Mouse (Mus musculus) CH12.LX (cell line): ENCODE results near the gene Trir. TPM values are rescaled to one million over a fixed set of nuclear protein-coding genes. Genes with fewer than 3 reads are reported as not detected.

Experiments used
- DNase-seq: peaks from one replicate; pipeline ENCODE4 v3.0.0-alpha.2; 2013; ENCODE audit errors: extremely low read depth
- H3K27ac ChIP-seq: 2 replicates; pipeline ENCODE4 v1.5.1; 2012; ENCODE audit warnings: low read depth, mild to moderate bottlenecking, control low read depth, moderate library complexity; ENCODE audit not compliant: insufficient read depth
- H3K27me3 ChIP-seq: replicated peaks from 2 replicates; pipeline ENCODE3; 2012; ENCODE audit warnings: inconsistent platforms
- H3K36me3 ChIP-seq, 2 experiments: replicated peaks in 1 of 2; 2 replicates each; pipeline versions ENCODE3 to v1.6.1; 2012; ENCODE audit warnings: inconsistent platforms in 1 of 2, low read length in 1 of 2, mild to moderate bottlenecking in 1 of 2, mixed read lengths in 1 of 2, moderate library complexity in 1 of 2; ENCODE audit not compliant: control insufficient read depth in 1 of 2, insufficient read depth in 1 of 2
- H3K4me1 ChIP-seq, 2 experiments: 2 replicates each; pipeline ENCODE4 v1.6.1; 2012; ENCODE audit warnings: inconsistent platforms in 1 of 2, moderate library complexity in 1 of 2; ENCODE audit not compliant: insufficient read depth in 2 of 2, control insufficient read depth in 1 of 2
- H3K4me2 ChIP-seq: 2 replicates; pipeline ENCODE4 v1.6.1; 2012; ENCODE audit warnings: low read depth, mild to moderate bottlenecking, control low read depth; ENCODE audit not compliant: poor library complexity, insufficient read depth, severe bottlenecking
- H3K4me3 ChIP-seq, 3 experiments: fragments of 150-350 bp in 1 of 3; sonication (generic) in 1 of 3; replicated peaks in 1 of 3; 2 replicates each; pipeline versions ENCODE3 to v1.5.1; 2011 to 2012; ENCODE audit warnings: low read depth in 2 of 3, low read length in 2 of 3, mild to moderate bottlenecking in 2 of 3, moderate library complexity in 2 of 3, control low read depth in 1 of 3, improper control_type of control experiment in 1 of 3, inconsistent platforms in 1 of 3, mixed read lengths in 1 of 3; ENCODE audit not compliant: poor library complexity in 1 of 3
- H3K79me2 ChIP-seq: replicated peaks from 2 replicates; pipeline ENCODE4 v1.6.1; 2012; ENCODE audit warnings: mild to moderate bottlenecking, moderate library complexity; ENCODE audit not compliant: control insufficient read depth, poor library complexity, insufficient read depth, severe bottlenecking; ENCODE audit errors: extremely low read depth
- H3K9ac ChIP-seq: 2 replicates; pipeline ENCODE4 v1.6.1; 2012; ENCODE audit warnings: low read depth, mild to moderate bottlenecking, control low read depth, moderate library complexity; ENCODE audit not compliant: insufficient read depth
- H3K9me3 ChIP-seq: replicated peaks from 2 replicates; pipeline ENCODE3; 2012; ENCODE audit warnings: low read length, inconsistent platforms, mixed read lengths
- BHLHE40 ChIP-seq: IDR thresholded peaks from 2 replicates; pipeline ENCODE4 v1.6.1; 2011; ENCODE audit warnings: mild to moderate bottlenecking, low read depth, low read length, improper control_type of control experiment
- CHD1 ChIP-seq: IDR thresholded peaks from 2 replicates; pipeline ENCODE4 v1.6.1; 2012; ENCODE audit warnings: low read depth, low read length, improper control_type of control experiment, inconsistent platforms
- CHD2 ChIP-seq: IDR thresholded peaks from 2 replicates; pipeline ENCODE4 v1.6.1; 2011; ENCODE audit warnings: low read length, improper control_type of control experiment
- ETS1 ChIP-seq: conservative IDR thresholded peaks from 2 replicates; pipeline ENCODE4 v1.6.1; 2012; ENCODE audit warnings: low read depth, mild to moderate bottlenecking, inconsistent platforms, low read length, improper control_type of control experiment, moderate library complexity
- GABPA ChIP-seq: IDR thresholded peaks from 2 replicates; pipeline ENCODE4 v1.6.1; 2012; ENCODE audit warnings: low read depth, low read length, improper control_type of control experiment, inconsistent platforms; ENCODE audit not compliant: insufficient replicate concordance
- HCFC1 ChIP-seq: IDR thresholded peaks from 2 replicates; pipeline ENCODE4 v1.6.1; 2012; ENCODE audit warnings: low read depth, mild to moderate bottlenecking, inconsistent platforms, low read length, improper control_type of control experiment
- JUN ChIP-seq: IDR thresholded peaks from 2 replicates; pipeline ENCODE4 v1.6.1; 2011; ENCODE audit warnings: low read depth, mild to moderate bottlenecking, low read length, improper control_type of control experiment, moderate library complexity; ENCODE audit not compliant: insufficient read depth
- KAT2A ChIP-seq: IDR thresholded peaks from 2 replicates; pipeline ENCODE4 v1.6.1; 2012; ENCODE audit warnings: low read length, improper control_type of control experiment, inconsistent platforms; ENCODE audit not compliant: insufficient replicate concordance
- MEF2A ChIP-seq: IDR thresholded peaks from 2 replicates; pipeline ENCODE4 v1.6.1; 2014; ENCODE audit warnings: low read depth, mild to moderate bottlenecking, inconsistent platforms, low read length, improper control_type of control experiment, borderline replicate concordance
- MXI1 ChIP-seq: IDR thresholded peaks from 2 replicates; pipeline ENCODE4 v1.6.1; 2011; ENCODE audit warnings: mild to moderate bottlenecking, low read depth, low read length, improper control_type of control experiment
- NELFE ChIP-seq: IDR thresholded peaks from 2 replicates; pipeline ENCODE4 v1.6.1; 2011; ENCODE audit warnings: low read depth, low read length, improper control_type of control experiment
- POLR2A ChIP-seq: IDR thresholded peaks from 2 replicates; pipeline ENCODE4 v1.6.1; 2011; ENCODE audit warnings: low read depth, mild to moderate bottlenecking, improper control_type of control experiment, low read length
- RCOR1 ChIP-seq: conservative IDR thresholded peaks from 2 replicates; pipeline ENCODE4 v1.6.1; 2012; ENCODE audit warnings: low read depth, mild to moderate bottlenecking, inconsistent platforms, low read length, improper control_type of control experiment
- SIN3A ChIP-seq: IDR thresholded peaks from 2 replicates; pipeline ENCODE4 v1.6.1; 2012; ENCODE audit warnings: low read length, improper control_type of control experiment, inconsistent platforms
- TBP ChIP-seq: conservative IDR thresholded peaks from 2 replicates; pipeline ENCODE4 v1.6.1; 2011; ENCODE audit warnings: low read depth, low read length, improper control_type of control experiment
- TCF12 ChIP-seq: IDR thresholded peaks from 2 replicates; pipeline ENCODE4 v1.6.1; 2014; ENCODE audit warnings: low read depth, mild to moderate bottlenecking, inconsistent platforms, low read length, improper control_type of control experiment
- UBTF ChIP-seq: IDR thresholded peaks from 2 replicates; pipeline ENCODE4 v1.6.1; 2012; ENCODE audit warnings: low read depth, mild to moderate bottlenecking, inconsistent platforms, low read length, improper control_type of control experiment, moderate library complexity
- USF2 ChIP-seq: conservative IDR thresholded peaks from 2 replicates; pipeline ENCODE4 v1.6.1; 2011; ENCODE audit warnings: low read depth, low read length, improper control_type of control experiment
- ZKSCAN1 ChIP-seq: IDR thresholded peaks from 2 replicates; pipeline ENCODE4 v1.6.1; 2012; ENCODE audit warnings: low read depth, inconsistent platforms, low read length, improper control_type of control experiment, borderline replicate concordance
- ZMIZ1 ChIP-seq: IDR thresholded peaks from 2 replicates; pipeline ENCODE4 v1.6.1; 2012; ENCODE audit warnings: low read depth, mild to moderate bottlenecking, inconsistent platforms, low read length, improper control_type of control experiment
- ZNF384 ChIP-seq: IDR thresholded peaks from 2 replicates; pipeline ENCODE4 v1.6.1; 2012; ENCODE audit warnings: low read depth, low read length, improper control_type of control experiment, inconsistent platforms
- dilution Hi-C: fragments of 300-500 bp; cut with MboI; formaldehyde crosslinking; loops from 2 replicates; pipeline ENCODE4 v1.14.3; 2020; ENCODE audit warnings: low sequenced_read_pairs; ENCODE audit not compliant: extremely low pct_unique_long_range_greater_than_20kb, extremely low pct_ligation_motif_present
- in situ Hi-C: fragments of 300-500 bp; cut with MboI; formaldehyde crosslinking; loops from 3 replicates; pipeline ENCODE4 v1.14.3; 2019; ENCODE audit warnings: low sequenced_read_pairs, low pct_ligation_motif_present, low pct_unique_long_range_greater_than_20kb, mixed read lengths
- polyA plus RNA-seq: library from polyadenylated mRNA; unstranded; fragments of >175 nt; gene quantifications from 2 replicates; pipeline ENCODE4 v1.2.1, GENCODE M21; 2012; ENCODE audit warnings: low read depth; ENCODE audit not compliant: insufficient read length
- total RNA-seq, 2 experiments: library from RNA; depleted of rRNA; stranded (reverse); fragments of 300-350 nt in 1 of 2; fragments of >200 nt in 1 of 2; gene quantifications; 2 replicates each; pipeline ENCODE4 v1.2.3; 2012 to 2014

Gene Trir
- total and polyA plus RNA-seq, 3 experiments = 151 to 209 (median 185) TPM

GRCm38 (mm10) chr8:85074167-85074566 is 47.5 kb downstream of the Trir start:
- peaks cover 17% of the 10 kb centered on the region for H3K79me2 ChIP-seq
- H3K9me3 ChIP-seq = no peaks in the 10 kb centered on the region
- no peak overlapping the region for H3K27ac ChIP-seq
- H3K27me3 ChIP-seq = no peaks in the 10 kb centered on the region
- H3K36me3 ChIP-seq = peaks cover 47 to 60% of the 10 kb centered on the region in 2 experiments
- H3K4me1 ChIP-seq = peaks cover 6 to 27% of the 10 kb centered on the region in 2 experiments
- no peak overlapping the region for H3K9ac ChIP-seq
- no peak overlapping the region for H3K4me3 ChIP-seq
- dilution Hi-C loops = no loop called here
- DNase-seq = no peak
- no peak overlapping the region for H3K4me2 ChIP-seq
- no peak for TF ChIP-seq ZMIZ1
- no peak for TF ChIP-seq JUN
- TF ChIP-seq POLR2A = no peak; the same call in 1 of the 2 replicates
- no peak for TF ChIP-seq ZKSCAN1
- no peak for TF ChIP-seq SIN3A
- TF ChIP-seq CHD2 = no peak
- TF ChIP-seq NELFE = no peak
- TF ChIP-seq USF2 = no peak
- no peak for TF ChIP-seq BHLHE40
- no peak for TF ChIP-seq MEF2A
- TF ChIP-seq ETS1 = no peak
- no peak for TF ChIP-seq UBTF
- in situ Hi-C loops = loop anchor here (5.0 kb wide), 1 partner anchor 98 kb away; no protein-coding TSS in a partner anchor

- no peak for DNase-seq
- Histone ChIP-seq H3K9me3 (no peaks in the 10 kb centered on the region), H3K27ac (no peak overlapping the region), H3K4me2 (no peak overlapping the region), H3K79me2 (peaks cover 17% of the 10 kb centered on the region), H3K9ac (no peak overlapping the region), H3K4me3 (no peak overlapping the region), H3K36me3 (peaks cover 47 to 64% of the 10 kb centered on the region in 2 experiments), H3K27me3 (no peaks in the 10 kb centered on the region), H3K4me1 (peaks cover 6 to 32% of the 10 kb centered on the region in 2 experiments)
- TF ChIP-seq BHLHE40 (no peak), POLR2A (no peak), ZNF384 (no peak), CHD1 (no peak), TCF12 (no peak), TBP (no peak), SIN3A (no peak), HCFC1 (no peak), UBTF (no peak), MXI1 (no peak), KAT2A (no peak), GABPA (no peak), RCOR1 (no peak), MEF2A (no peak), JUN (no peak), ETS1 (no peak), ZMIZ1 (no peak)
- in situ Hi-C loops (loop anchor here (5.0 kb wide), 1 partner anchor 98 kb away; no protein-coding TSS in a partner anchor), dilution Hi-C loops (no loop called here)
Measured at GRCm38 (mm10) chr8:85074617-85075016, 48.0 kb downstream of the Trir start.
